Mouse (Mus musculus) kidney, adult 2 months (tissue): Measurements from ENCODE around the gene Zhx3.

Experiments
- CTCF ChIP-seq: fragments of 200-500 bp; conservative IDR thresholded peaks from 2 replicates; pipeline ENCODE4 v1.5.1; 2011; ENCODE audit warnings: low read depth, mild to moderate bottlenecking, control low read depth, low read length, moderate library complexity, mixed read lengths; ENCODE audit not compliant: insufficient read depth, insufficient read length
- POLR2A ChIP-seq: fragments of 200-500 bp; IDR thresholded peaks from one replicate; pipeline ENCODE4 v1.6.1; 2011; ENCODE audit warnings: low read depth, low read length, control low read depth

- TF ChIP-seq POLR2A (no peak), CTCF (peak; percentile 82)
These were observed 12.0 kb upstream of the Zhx3 start for GRCm38 (mm10) chr2:160884830-160885229.
